Mouse (Mus musculus) heart, embryonic 14.5 days (tissue): ENCODE results near the gene Senp1. TPM values are rescaled to one million over a fixed set of nuclear protein-coding genes. Genes with fewer than 3 reads are reported as not detected.

Experiments
- ATAC-seq: fragments of 200-750 bp; cut with Nextera tagmentation; 2 replicates; pipeline ENCODE4 v1.8.0; 2017; ENCODE audit warnings: low read depth, moderate TSS enrichment; ENCODE audit not compliant: insufficient number of reproducible peaks, insufficient read depth, low FRiP score
- H3K27ac ChIP-seq, 2 experiments: fragments of 200-500 bp in 1 of 2; fragments of 300-500 bp in 1 of 2; sonication (generic) in 1 of 2; replicated peaks in 1 of 2; 2 replicates each; pipeline ENCODE4 v1.5.1; 2012 to 2014; ENCODE audit warnings: low read depth in 2 of 2, low read length in 2 of 2, control low read depth in 1 of 2, mild to moderate bottlenecking in 1 of 2, mixed read lengths in 1 of 2; ENCODE audit not compliant: control insufficient read depth in 1 of 2, insufficient read depth in 1 of 2
- H3K27me3 ChIP-seq: fragments of 300-500 bp; sonication (generic); 2 replicates; pipeline ENCODE4 v1.6.1; 2014; ENCODE audit warnings: mild to moderate bottlenecking, low read length, control low read depth; ENCODE audit not compliant: control insufficient read depth, insufficient read depth
- H3K36me3 ChIP-seq: fragments of 300-500 bp; sonication (generic); 2 replicates; pipeline ENCODE4 v1.6.1; 2014; ENCODE audit warnings: mild to moderate bottlenecking, control low read depth, low read length, mixed read lengths; ENCODE audit not compliant: control insufficient read depth, insufficient read depth
- H3K4me1 ChIP-seq, 2 experiments: fragments of 200-500 bp in 1 of 2; fragments of 300-500 bp in 1 of 2; sonication (generic) in 1 of 2; 2 replicates each; pipeline ENCODE4 v1.6.1; 2012 to 2014; ENCODE audit warnings: low read length in 2 of 2, control low read depth in 1 of 2, mixed read lengths in 1 of 2; ENCODE audit not compliant: control insufficient read depth in 2 of 2, insufficient read depth in 2 of 2
- H3K4me2 ChIP-seq: fragments of 300-500 bp; sonication (generic); 2 replicates; pipeline ENCODE4 v1.6.1; 2014; ENCODE audit warnings: mild to moderate bottlenecking, low read length
- H3K4me3 ChIP-seq, 2 experiments: fragments of 200-500 bp in 1 of 2; fragments of 300-500 bp in 1 of 2; sonication (generic) in 1 of 2; 2 replicates each; pipeline ENCODE4 v1.5.1; 2012 to 2014; ENCODE audit warnings: low read length in 2 of 2, mild to moderate bottlenecking in 2 of 2, control low read depth in 1 of 2, low read depth in 1 of 2, moderate library complexity in 1 of 2; ENCODE audit not compliant: control insufficient read depth in 1 of 2, insufficient read depth in 1 of 2
- H3K9ac ChIP-seq: fragments of 300-500 bp; sonication (generic); 2 replicates; pipeline ENCODE4 v1.6.1; 2014; ENCODE audit warnings: mild to moderate bottlenecking, low read length
- H3K9me3 ChIP-seq: fragments of 300-500 bp; sonication (generic); 2 replicates; pipeline ENCODE4 v1.6.1; 2016; ENCODE audit warnings: low read length, control low read depth; ENCODE audit not compliant: control insufficient read depth
- WGBS: fragments of 180-500 bp; shearing (Covaris S2); extraction: QIAGEN DNeasy Blood & Tissue Kit; methylation state at CpG from one replicate; pipeline ENCODE4 v1.1.7; 2014; 5-methylcytosine and 5-hydroxymethylcytosine counted together
- polyA plus RNA-seq: library from polyadenylated mRNA; unstranded; fragments of >200 nt; fragmentation: Nextera tagmentation; extraction: Ambion mirVana; gene quantifications from 2 replicates; pipeline ENCODE4 v1.2.1, GENCODE M21; 2014

The Senp1 gene
- 21.2 and 22.7 TPM in 2 replicates for polyA plus RNA-seq

- Histone ChIP-seq H3K36me3 (peaks cover 8% of the 10 kb centered on the region; the same call in 1 of the 2 replicates), H3K4me1 (peaks cover 0 to 15% of the 10 kb centered on the region in 2 experiments; a peak in 2 of 4 replicates), H3K27ac (peak within 1 kb of the TSS; percentile 96 to 97), H3K9me3 (no peaks in the 10 kb centered on the region), H3K27me3 (no peaks in the 10 kb centered on the region), H3K4me2 (peak within 1 kb of the TSS; percentile 81), H3K9ac (peak within 1 kb of the TSS; percentile 95), H3K4me3 (peak within 1 kb of the TSS; percentile 84 to 96)
- WGBS: 1% methylated on average over 56 of the region's 58 CpGs
- ATAC-seq: peak; percentile 85
Observed at GRCm38 (mm10) chr15:98093121-98094011, at the start of gene Senp1. Gene Senp1, minus strand, starts transcription at chr15:98093744.

- Histone ChIP-seq H3K27me3 (no peaks in the 10 kb centered on the region), H3K4me2 (no peak overlapping the region)
- WGBS: 78% methylated on average over 10 of the region's 10 CpGs
Observed at GRCm38 (mm10) chr15:98142515-98142914, 49.0 kb upstream of the Senp1 start.

GRCm38 (mm10) chr15:98140809-98141208, 47.3 kb upstream of the Senp1 start:
- no peaks in the 10 kb centered on the region for H3K9me3 ChIP-seq
- H3K4me1 ChIP-seq: peaks cover 2 to 10% of the 10 kb centered on the region in 2 experiments; a peak in 3 of 4 replicates
- no peak overlapping the region for H3K9ac ChIP-seq
- no peaks in the 10 kb centered on the region for H3K27me3 ChIP-seq
- peaks cover 68% of the 10 kb centered on the region for H3K36me3 ChIP-seq
- ATAC-seq: no peak
- no peak overlapping the region for H3K27ac ChIP-seq
- H3K4me2 ChIP-seq: no peak overlapping the region
- 87% methylated on average over 5 of the region's 5 CpGs for WGBS
- no peak overlapping the region for H3K4me3 ChIP-seq

More at GRCm38 (mm10) chr15:98142515-98142914, 49.0 kb upstream of the Senp1 start:
- Histone ChIP-seq H3K4me1 (peaks cover 5 to 14% of the 10 kb centered on the region in 2 experiments), H3K36me3 (peaks cover 50% of the 10 kb centered on the region), H3K9ac (no peak overlapping the region), H3K9me3 (no peaks in the 10 kb centered on the region), H3K27ac (no peak overlapping the region), H3K4me3 (no peak overlapping the region)
- no peak for ATAC-seq

- Histone ChIP-seq H3K27ac (no peak overlapping the region), H3K9ac (no peak overlapping the region), H3K36me3 (peaks cover 78% of the 10 kb centered on the region), H3K9me3 (no peaks in the 10 kb centered on the region), H3K4me3 (no peak overlapping the region), H3K4me2 (no peak overlapping the region), H3K4me1 (peaks cover 0 to 8% of the 10 kb centered on the region in 2 experiments; a peak in 1 of 4 replicates), H3K27me3 (no peaks in the 10 kb centered on the region)
- no peak for ATAC-seq
- WGBS: 87% methylated on average over 7 of the region's 7 CpGs
Observed at GRCm38 (mm10) chr15:98139763-98140162, 46.2 kb upstream of the Senp1 start.

GRCm38 (mm10) chr15:98136871-98137270, 43.3 kb upstream of the Senp1 start:
- H3K4me2 ChIP-seq: no peak overlapping the region
- H3K27ac ChIP-seq: no peak overlapping the region
- ATAC-seq: no peak
- no peaks in the 10 kb centered on the region for H3K4me1 ChIP-seq
- WGBS: 90% methylated on average over 9 of the region's 9 CpGs
- no peaks in the 10 kb centered on the region for H3K27me3 ChIP-seq
- H3K9ac ChIP-seq: no peak overlapping the region
- H3K9me3 ChIP-seq: no peaks in the 10 kb centered on the region
- no peak overlapping the region for H3K4me3 ChIP-seq
- peaks cover 98% of the 10 kb centered on the region for H3K36me3 ChIP-seq

- ATAC-seq: no peak
- Histone ChIP-seq H3K27ac (no peak overlapping the region), H3K36me3 (peaks cover 98% of the 10 kb centered on the region), H3K9me3 (no peaks in the 10 kb centered on the region), H3K4me1 (no peaks in the 10 kb centered on the region), H3K9ac (no peak overlapping the region), H3K4me3 (no peak overlapping the region), H3K27me3 (no peaks in the 10 kb centered on the region), H3K4me2 (no peak overlapping the region)
- 91% methylated on average over 13 of the region's 13 CpGs for WGBS
Observed at GRCm38 (mm10) chr15:98135671-98136070, 42.1 kb upstream of the Senp1 start.

- no peak overlapping the region for H3K4me3 ChIP-seq
- no peak for ATAC-seq
- H3K9me3 ChIP-seq: no peaks in the 10 kb centered on the region
- no peak overlapping the region for H3K9ac ChIP-seq
- peaks cover 98% of the 10 kb centered on the region for H3K36me3 ChIP-seq
- H3K4me2 ChIP-seq: no peak overlapping the region
- no peaks in the 10 kb centered on the region for H3K4me1 ChIP-seq
- H3K27ac ChIP-seq: no peak overlapping the region
- WGBS: 84% methylated on average over 3 of the region's 3 CpGs
- H3K27me3 ChIP-seq: no peaks in the 10 kb centered on the region
Observed at GRCm38 (mm10) chr15:98134666-98135065, 41.1 kb upstream of the Senp1 start.
